Mouse (Mus musculus) heart, embryonic 13.5 days (tissue): ENCODE data around the gene Prdm12. TPM values are rescaled to one million over a fixed set of nuclear protein-coding genes. Genes with fewer than 3 reads are reported as not detected.

ENCODE experiments used
- ATAC-seq: fragments of 200-750 bp; cut with Nextera tagmentation; 2 replicates; pipeline ENCODE4 v1.8.0; 2017; ENCODE audit warnings: moderate TSS enrichment; ENCODE audit not compliant: insufficient number of reproducible peaks, low FRiP score, low TSS enrichment; ENCODE audit errors: extremely low read depth
- H3K27ac ChIP-seq: fragments of 300-500 bp; sonication (generic); replicated peaks from 2 replicates; pipeline ENCODE4 v1.5.1; 2015; ENCODE audit warnings: moderate library complexity, mild to moderate bottlenecking, inconsistent platforms
- H3K27me3 ChIP-seq: fragments of 300-500 bp; sonication (generic); replicated peaks from 2 replicates; pipeline ENCODE4 v1.6.1; 2015; ENCODE audit warnings: mild to moderate bottlenecking, inconsistent platforms
- H3K36me3 ChIP-seq: fragments of 300-500 bp; sonication (generic); 2 replicates; pipeline ENCODE4 v1.6.1; 2015; ENCODE audit warnings: mild to moderate bottlenecking, inconsistent platforms
- H3K4me1 ChIP-seq: fragments of 300-500 bp; sonication (generic); 2 replicates; pipeline ENCODE4 v1.6.1; 2015; ENCODE audit warnings: inconsistent platforms
- H3K4me2 ChIP-seq: fragments of 300-500 bp; sonication (generic); 2 replicates; pipeline ENCODE4 v1.6.1; 2015; ENCODE audit warnings: inconsistent platforms, mild to moderate bottlenecking, moderate library complexity
- H3K4me3 ChIP-seq: fragments of 300-500 bp; sonication (generic); 2 replicates; pipeline ENCODE4 v1.5.1; 2015; ENCODE audit warnings: moderate library complexity, mild to moderate bottlenecking, inconsistent platforms
- H3K9ac ChIP-seq: fragments of 300-500 bp; sonication (generic); 2 replicates; pipeline ENCODE4 v1.6.1; 2015; ENCODE audit warnings: inconsistent platforms, mild to moderate bottlenecking, moderate library complexity
- H3K9me3 ChIP-seq: fragments of 300-500 bp; sonication (generic); 2 replicates; pipeline ENCODE4 v1.6.1; 2016; ENCODE audit warnings: inconsistent platforms
- WGBS: fragments of 180-500 bp; shearing (Covaris S2); methylation state at CpG from one replicate; pipeline ENCODE4 v1.1.7; 2015; ENCODE audit warnings: mixed read lengths; 5-methylcytosine and 5-hydroxymethylcytosine counted together
- polyA plus RNA-seq: library from polyadenylated mRNA; unstranded; fragments of >200 nt; fragmentation: Nextera tagmentation; extraction: Ambion mirVana; gene quantifications from 2 replicates; pipeline ENCODE4 v1.2.1, GENCODE M21; 2015

Prdm12 gene
- polyA plus RNA-seq, result not detected in 2 replicates

- no peak within 1 kb of the TSS for H3K9ac ChIP-seq
- peaks cover 38% of the 10 kb centered on the region for H3K4me1 ChIP-seq
- H3K36me3 ChIP-seq, result no peaks in the 10 kb centered on the region
- 2% methylated on average over 41 of the region's 41 CpGs for WGBS
- H3K27ac ChIP-seq, result no peak within 1 kb of the TSS
- H3K9me3 ChIP-seq, result no peaks in the 10 kb centered on the region
- no peak for ATAC-seq
- H3K4me3 ChIP-seq, result peak within 1 kb of the TSS; percentile 15
- H3K27me3 ChIP-seq, result peaks cover 100% of the 10 kb centered on the region
- H3K4me2 ChIP-seq, result no peak within 1 kb of the TSS
Measured at GRCm38 (mm10) chr2:31639901-31640608, at the start of gene Prdm12. Gene Prdm12, plus strand, starts transcription at chr2:31640037.

- Histone ChIP-seq H3K9me3 (no peaks in the 10 kb centered on the region), H3K4me2 (no peak overlapping the region), H3K9ac (no peak overlapping the region), H3K4me3 (no peak overlapping the region), H3K36me3 (peaks cover 68% of the 10 kb centered on the region), H3K4me1 (peaks cover 46% of the 10 kb centered on the region), H3K27ac (no peak overlapping the region), H3K27me3 (no peaks in the 10 kb centered on the region)
- ATAC-seq, result no peak
- WGBS, result 71% methylated on average over 9 of the region's 9 CpGs
Measured at GRCm38 (mm10) chr2:31591799-31592484, 47.9 kb upstream of the Prdm12 start.

- Histone ChIP-seq H3K27me3 (no peaks in the 10 kb centered on the region), H3K4me1 (peaks cover 12% of the 10 kb centered on the region), H3K27ac (no peak overlapping the region), H3K9ac (no peak overlapping the region), H3K9me3 (no peaks in the 10 kb centered on the region), H3K4me2 (no peak overlapping the region), H3K36me3 (peaks cover 97% of the 10 kb centered on the region), H3K4me3 (no peak overlapping the region)
- 62% methylated on average over 1 of the region's 1 CpGs for WGBS
- no peak for ATAC-seq
Measured at GRCm38 (mm10) chr2:31607555-31607954, 32.3 kb upstream of the Prdm12 start.

- H3K27me3 ChIP-seq, result no peaks in the 10 kb centered on the region
- no peak overlapping the region for H3K27ac ChIP-seq
- H3K9me3 ChIP-seq, result no peaks in the 10 kb centered on the region
- peaks cover 12% of the 10 kb centered on the region for H3K4me1 ChIP-seq
- H3K36me3 ChIP-seq, result peaks cover 99% of the 10 kb centered on the region
- 51% methylated on average over 7 of the region's 7 CpGs for WGBS
- ATAC-seq, result no peak
- no peak overlapping the region for H3K9ac ChIP-seq
- no peak overlapping the region for H3K4me2 ChIP-seq
- no peak overlapping the region for H3K4me3 ChIP-seq
Measured at GRCm38 (mm10) chr2:31609859-31610261, 30.0 kb upstream of the Prdm12 start.

- Histone ChIP-seq H3K4me1 (peaks cover 12% of the 10 kb centered on the region), H3K9me3 (no peaks in the 10 kb centered on the region), H3K27ac (no peak overlapping the region), H3K9ac (no peak overlapping the region), H3K4me3 (no peak overlapping the region), H3K4me2 (no peak overlapping the region), H3K36me3 (peaks cover 99% of the 10 kb centered on the region), H3K27me3 (no peaks in the 10 kb centered on the region)
- ATAC-seq, result no peak
- WGBS, result 71% methylated on average over 4 of the region's 4 CpGs
Measured at GRCm38 (mm10) chr2:31610922-31611321, 28.9 kb upstream of the Prdm12 start.

- ATAC-seq, result no peak
- Histone ChIP-seq H3K27me3 (no peaks in the 10 kb centered on the region), H3K36me3 (peaks cover 96% of the 10 kb centered on the region), H3K27ac (no peak overlapping the region), H3K9me3 (no peaks in the 10 kb centered on the region), H3K9ac (no peak overlapping the region), H3K4me1 (peaks cover 12% of the 10 kb centered on the region), H3K4me2 (no peak overlapping the region), H3K4me3 (no peak overlapping the region)
- 81% methylated on average over 8 of the region's 8 CpGs for WGBS
Measured at GRCm38 (mm10) chr2:31611400-31611799, 28.4 kb upstream of the Prdm12 start.

GRCm38 (mm10) chr2:31612627-31613026 lies 27.2 kb upstream of the Prdm12 start:
- no peaks in the 10 kb centered on the region for H3K9me3 ChIP-seq
- peaks cover 12% of the 10 kb centered on the region for H3K4me1 ChIP-seq
- no peak overlapping the region for H3K4me2 ChIP-seq
- H3K36me3 ChIP-seq, result peaks cover 90% of the 10 kb centered on the region
- H3K27me3 ChIP-seq, result no peaks in the 10 kb centered on the region
- H3K9ac ChIP-seq, result no peak overlapping the region
- no peak overlapping the region for H3K27ac ChIP-seq
- no peak for ATAC-seq
- 71% methylated on average over 6 of the region's 6 CpGs for WGBS
- no peak overlapping the region for H3K4me3 ChIP-seq

- peaks cover 12% of the 10 kb centered on the region for H3K4me1 ChIP-seq
- no peak for ATAC-seq
- H3K4me2 ChIP-seq, result no peak overlapping the region
- H3K27me3 ChIP-seq, result no peaks in the 10 kb centered on the region
- no peak overlapping the region for H3K4me3 ChIP-seq
- no peak overlapping the region for H3K27ac ChIP-seq
- no peaks in the 10 kb centered on the region for H3K9me3 ChIP-seq
- peaks cover 88% of the 10 kb centered on the region for H3K36me3 ChIP-seq
- no peak overlapping the region for H3K9ac ChIP-seq
- 78% methylated on average over 7 of the region's 7 CpGs for WGBS
Measured at GRCm38 (mm10) chr2:31613781-31614180, 26.1 kb upstream of the Prdm12 start.

- WGBS, result 85% methylated on average over 14 of the region's 14 CpGs
- no peaks in the 10 kb centered on the region; the same call in 1 of the 2 replicates for H3K9me3 ChIP-seq
- no peak overlapping the region for H3K4me3 ChIP-seq
- no peak overlapping the region for H3K27ac ChIP-seq
- H3K27me3 ChIP-seq, result no peaks in the 10 kb centered on the region
- H3K9ac ChIP-seq, result no peak overlapping the region
- no peak for ATAC-seq
- peaks cover 40% of the 10 kb centered on the region for H3K36me3 ChIP-seq
- no peak overlapping the region for H3K4me2 ChIP-seq
- H3K4me1 ChIP-seq, result no peaks in the 10 kb centered on the region
Measured at GRCm38 (mm10) chr2:31618484-31619161, 21.2 kb upstream of the Prdm12 start.

- WGBS, result 89% methylated on average over 6 of the region's 6 CpGs
- no peak overlapping the region for H3K27ac ChIP-seq
- no peak overlapping the region for H3K4me3 ChIP-seq
Measured at GRCm38 (mm10) chr2:31619208-31619607, 20.6 kb upstream of the Prdm12 start.

GRCm38 (mm10) chr2:31633531-31633930 lies 6.3 kb upstream of the Prdm12 start:
- Histone ChIP-seq H3K4me1 (peaks cover 30% of the 10 kb centered on the region), H3K4me3 (no peak overlapping the region), H3K27ac (no peak overlapping the region), H3K36me3 (no peaks in the 10 kb centered on the region), H3K4me2 (no peak overlapping the region), H3K9ac (no peak overlapping the region), H3K27me3 (peaks cover 92% of the 10 kb centered on the region), H3K9me3 (no peaks in the 10 kb centered on the region)
- WGBS, result 26% methylated on average over 3 of the region's 3 CpGs
- no peak for ATAC-seq

More at GRCm38 (mm10) chr2:31619208-31619607, 20.6 kb upstream of the Prdm12 start:
- Histone ChIP-seq H3K27me3 (no peaks in the 10 kb centered on the region), H3K36me3 (peaks cover 34% of the 10 kb centered on the region), H3K9ac (no peak overlapping the region), H3K9me3 (no peaks in the 10 kb centered on the region; the same call in 1 of the 2 replicates), H3K4me2 (no peak overlapping the region), H3K4me1 (no peaks in the 10 kb centered on the region)
- no peak for ATAC-seq
